Mouse (Mus musculus) forebrain, embryonic 16.5 days (tissue): ENCODE measurements around the gene Cdh6. TPM values are rescaled to one million over a fixed set of nuclear protein-coding genes. Genes with fewer than 3 reads are reported as not detected.

Experiments used
- ATAC-seq: fragments of 200-750 bp; cut with Nextera tagmentation; 2 replicates; pipeline ENCODE4 v1.8.0; 2017; ENCODE audit warnings: mild to moderate bottlenecking, moderate library complexity
- H3K27ac ChIP-seq: fragments of 300-500 bp; sonication (generic); 2 replicates; pipeline ENCODE4 v1.5.1; 2014; ENCODE audit warnings: low read length, control low read depth
- H3K27me3 ChIP-seq: fragments of 300-500 bp; sonication (generic); replicated peaks from 2 replicates; pipeline ENCODE4 v1.6.1; 2014; ENCODE audit warnings: low read length; ENCODE audit not compliant: control insufficient read depth, insufficient read depth
- H3K36me3 ChIP-seq: fragments of 300-500 bp; sonication (generic); 2 replicates; pipeline ENCODE4 v1.6.1; 2014; ENCODE audit not compliant: control insufficient read depth, insufficient read depth
- H3K4me1 ChIP-seq: fragments of 300-500 bp; sonication (generic); replicated peaks from 2 replicates; pipeline ENCODE4 v1.6.1; 2014; ENCODE audit warnings: low read length; ENCODE audit not compliant: control insufficient read depth, insufficient read depth
- H3K4me2 ChIP-seq: fragments of 300-500 bp; sonication (generic); 2 replicates; pipeline ENCODE4 v1.6.1; 2014; ENCODE audit warnings: mild to moderate bottlenecking, low read length, control low read depth
- H3K4me3 ChIP-seq: fragments of 300-500 bp; sonication (generic); replicated peaks from 2 replicates; pipeline ENCODE4 v1.5.1; 2014; ENCODE audit warnings: mild to moderate bottlenecking, low read length, control low read depth
- H3K9ac ChIP-seq: fragments of 300-500 bp; sonication (generic); replicated peaks from 2 replicates; pipeline ENCODE4 v1.6.1; 2014; ENCODE audit warnings: low read depth, low read length, control low read depth
- H3K9me3 ChIP-seq: fragments of 300-500 bp; sonication (generic); 2 replicates; pipeline ENCODE4 v1.6.1; 2016; ENCODE audit warnings: low read length; ENCODE audit not compliant: control insufficient read depth
- WGBS: fragments of 180-500 bp; shearing (Covaris S2); extraction: QIAGEN DNeasy Blood & Tissue Kit; methylation state at CpG from one replicate; pipeline ENCODE4 v1.1.7; 2014; 5-methylcytosine and 5-hydroxymethylcytosine counted together
- polyA plus RNA-seq: library from polyadenylated mRNA; unstranded; fragments of >200 nt; fragmentation: Nextera tagmentation; extraction: Ambion mirVana; gene quantifications from 2 replicates; pipeline ENCODE4 v1.2.1, GENCODE M21; 2015

The Cdh6 gene
- polyA plus RNA-seq, 1 experiment from 2014 or later = 11.5 TPM

DNA sequence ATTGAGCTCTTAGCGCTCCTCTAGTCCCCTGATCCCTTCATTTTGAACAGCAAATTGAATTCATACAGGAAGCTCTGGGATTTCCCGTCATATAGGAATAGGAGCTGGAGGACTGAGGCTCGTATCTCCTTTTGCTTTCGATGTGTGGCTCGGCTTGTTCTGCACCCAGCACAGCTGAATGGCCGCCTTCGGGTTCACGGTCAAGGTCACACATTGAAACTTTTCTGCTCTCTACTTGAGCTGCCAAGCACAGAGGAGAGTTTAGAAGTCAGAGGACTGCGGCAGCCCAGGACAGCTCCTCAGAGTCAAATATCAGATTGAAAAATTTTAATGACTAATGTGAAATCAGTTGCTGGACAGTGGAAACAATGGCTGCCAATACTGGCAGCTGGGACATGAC is 88.7 kb downstream of the Cdh6 start:
- ATAC-seq = no peak
- WGBS = 88% methylated on average over 9 of the region's 9 CpGs
- Histone ChIP-seq H3K4me2 (no peak overlapping the region), H3K36me3 (no peaks in the 10 kb centered on the region), H3K9ac (no peak overlapping the region), H3K9me3 (no peaks in the 10 kb centered on the region), H3K27ac (no peak overlapping the region), H3K4me3 (no peak overlapping the region), H3K27me3 (no peaks in the 10 kb centered on the region), H3K4me1 (no peaks in the 10 kb centered on the region)

DNA sequence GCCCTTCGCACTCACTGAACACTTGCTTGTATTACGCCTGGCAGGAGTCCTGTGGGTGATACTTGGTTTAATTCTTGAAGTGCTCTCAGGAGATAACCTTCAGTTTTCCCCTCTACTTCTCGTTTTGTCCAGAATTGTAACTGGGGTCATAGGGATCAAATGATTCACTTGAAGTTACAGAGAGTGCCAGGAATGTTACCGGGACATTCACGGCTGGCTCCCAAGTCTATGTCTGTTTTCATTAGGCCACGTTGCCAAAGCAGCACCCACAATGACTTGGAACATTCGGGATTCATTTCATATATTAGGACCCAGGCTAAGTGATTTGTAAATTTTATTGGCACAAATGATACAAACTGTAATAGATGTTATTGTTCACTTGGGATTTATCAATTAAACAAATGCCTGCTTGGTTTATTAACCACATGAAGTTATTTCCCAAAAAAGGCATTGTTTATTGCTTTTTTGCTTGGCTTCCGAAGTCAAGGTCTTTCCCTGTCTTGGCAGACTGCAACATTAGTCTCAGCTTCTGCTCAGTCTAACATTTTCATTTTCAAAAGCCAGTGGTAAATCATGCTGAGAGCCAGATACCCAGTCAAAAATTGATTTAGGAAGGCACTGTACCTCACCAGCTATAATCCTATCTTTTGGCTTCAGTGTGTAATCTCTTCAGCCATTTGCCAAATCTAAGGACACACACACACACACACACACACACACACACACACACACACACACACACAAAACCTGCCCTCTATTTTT is 96.4 kb downstream of the Cdh6 start:
- H3K9me3 ChIP-seq = no peaks in the 10 kb centered on the region
- H3K9ac ChIP-seq = no peak overlapping the region
- no peaks in the 10 kb centered on the region for H3K4me1 ChIP-seq
- H3K27me3 ChIP-seq = no peaks in the 10 kb centered on the region
- ATAC-seq = no peak
- 82% methylated on average over 8 of the region's 8 CpGs for WGBS
- H3K36me3 ChIP-seq = no peaks in the 10 kb centered on the region
- H3K4me3 ChIP-seq = no peak overlapping the region
- H3K27ac ChIP-seq = no peak overlapping the region
- no peak overlapping the region for H3K4me2 ChIP-seq

DNA sequence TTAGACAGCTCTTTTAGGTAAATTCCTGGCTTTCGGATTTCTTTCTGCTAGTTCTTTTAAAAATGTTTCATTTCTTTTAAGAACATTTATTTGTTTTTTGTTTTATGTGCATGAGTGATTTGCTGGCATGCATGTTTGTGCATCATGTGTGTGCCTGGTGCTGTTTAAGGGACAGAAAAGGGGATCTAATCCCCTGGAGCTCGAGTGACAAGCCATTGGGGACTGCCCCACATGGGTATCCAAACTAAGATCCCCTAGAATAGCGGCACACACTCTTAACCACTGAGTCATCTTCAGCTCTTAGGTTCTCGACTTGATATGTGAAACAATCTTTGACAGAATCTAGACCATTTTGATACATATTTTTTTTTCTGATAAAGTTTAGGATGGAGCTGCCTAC is 99.4 kb downstream of the Cdh6 start:
- Histone ChIP-seq H3K36me3 (no peaks in the 10 kb centered on the region), H3K4me1 (no peaks in the 10 kb centered on the region), H3K4me2 (no peak overlapping the region), H3K9ac (no peak overlapping the region), H3K27me3 (no peaks in the 10 kb centered on the region), H3K27ac (no peak overlapping the region), H3K4me3 (no peak overlapping the region), H3K9me3 (no peaks in the 10 kb centered on the region)
- ATAC-seq = no peak
- 65% methylated on average over 4 of the region's 4 CpGs for WGBS

DNA sequence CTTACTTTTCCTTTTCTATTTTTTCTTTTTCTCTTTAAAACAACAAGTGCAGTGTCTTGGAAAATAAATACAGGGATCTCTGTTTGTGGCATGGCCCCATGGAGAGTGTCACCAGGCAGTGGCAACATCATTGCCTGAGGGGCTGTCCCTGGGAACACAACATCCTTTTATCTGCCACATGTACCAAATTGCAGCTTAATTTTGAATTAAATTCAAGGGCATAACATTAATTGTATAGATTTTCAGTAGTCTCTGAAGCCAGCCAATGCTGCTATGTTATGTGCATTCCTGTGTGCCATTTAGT is 105.3 kb downstream of the Cdh6 start:
- peak; percentile 15; the same call in 1 of the 2 replicates for ATAC-seq
- no peaks in the 10 kb centered on the region for H3K36me3 ChIP-seq
- no peak overlapping the region for H3K9ac ChIP-seq
- no peak overlapping the region for H3K27ac ChIP-seq
- peaks cover 3% of the 10 kb centered on the region for H3K4me1 ChIP-seq
- no peaks in the 10 kb centered on the region for H3K9me3 ChIP-seq
- no peak overlapping the region for H3K4me3 ChIP-seq
- H3K27me3 ChIP-seq = no peaks in the 10 kb centered on the region
- H3K4me2 ChIP-seq = peak overlapping the region; percentile 58

DNA sequence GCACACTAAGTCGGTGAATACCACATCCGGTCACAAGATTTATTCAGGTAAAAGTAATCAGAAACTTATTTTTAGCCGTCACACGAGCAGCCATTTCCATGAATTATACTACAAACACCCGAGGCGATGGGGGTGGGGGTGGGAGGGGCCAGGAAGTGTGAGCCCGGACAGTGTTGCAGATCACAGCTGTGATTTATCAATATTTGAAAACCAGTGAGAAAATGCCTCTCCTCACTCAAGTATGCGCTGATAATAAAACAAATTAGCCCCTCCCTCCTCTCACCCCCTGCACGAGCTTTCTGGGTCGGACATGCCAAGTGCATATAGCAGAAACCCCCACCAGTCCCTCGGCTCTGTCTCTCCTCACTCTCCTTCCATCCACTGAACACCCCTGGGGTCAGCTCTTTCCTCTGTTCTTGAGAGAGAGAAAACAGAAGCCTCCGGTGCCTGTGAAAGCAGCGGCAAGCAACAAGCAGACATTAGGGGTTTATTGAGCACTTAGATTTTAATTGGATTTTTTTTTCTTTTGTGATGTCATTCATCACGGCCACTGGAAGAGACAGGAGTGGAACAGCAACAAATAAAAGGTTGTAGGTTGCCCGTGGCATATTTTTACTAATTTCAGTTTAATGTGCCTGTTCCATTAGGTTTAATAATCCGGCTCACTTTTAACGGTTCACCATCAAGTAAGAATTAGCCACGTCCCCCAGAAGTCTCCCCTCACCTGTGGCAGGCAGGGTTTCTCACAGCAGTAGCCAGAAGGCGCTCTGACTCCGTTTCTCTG is 105.9 kb downstream of the Cdh6 start:
- peak; percentile 56 for ATAC-seq

DNA sequence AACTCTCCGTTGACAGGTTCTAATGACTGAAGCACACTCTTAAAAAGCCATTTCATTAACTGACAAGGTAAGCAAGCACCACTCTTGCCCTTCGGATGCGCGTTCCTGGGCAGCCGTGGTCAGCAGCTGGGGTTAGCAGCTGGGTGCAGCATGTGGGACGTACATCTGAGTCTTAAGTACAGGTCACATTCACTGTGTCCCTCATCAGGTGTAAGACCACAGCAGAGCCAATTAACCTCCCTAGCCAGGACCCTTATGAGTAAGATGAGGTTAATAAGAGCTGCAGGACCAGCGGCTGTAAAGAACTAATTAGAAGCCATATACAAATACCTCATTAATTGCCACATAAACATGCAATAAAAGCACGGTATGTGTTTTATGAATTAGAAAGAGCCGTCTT is 106.7 kb downstream of the Cdh6 start:
- H3K4me2 ChIP-seq = peak overlapping the region; percentile 58; the same call in 1 of the 2 replicates
- 32% methylated on average over 9 of the region's 9 CpGs for WGBS

More for the DNA sequence above, 105.9 kb downstream of the Cdh6 start:
- Histone ChIP-seq H3K36me3 (no peaks in the 10 kb centered on the region), H3K27ac (no peak overlapping the region), H3K4me3 (peak overlapping the region; percentile 34), H3K4me2 (peak overlapping the region; percentile 58), H3K4me1 (peaks cover 3% of the 10 kb centered on the region), H3K9ac (peak overlapping the region; percentile 36; the same call in 1 of the 2 replicates), H3K27me3 (no peaks in the 10 kb centered on the region), H3K9me3 (no peaks in the 10 kb centered on the region)
- WGBS = 21% methylated on average over 20 of the region's 20 CpGs

DNA sequence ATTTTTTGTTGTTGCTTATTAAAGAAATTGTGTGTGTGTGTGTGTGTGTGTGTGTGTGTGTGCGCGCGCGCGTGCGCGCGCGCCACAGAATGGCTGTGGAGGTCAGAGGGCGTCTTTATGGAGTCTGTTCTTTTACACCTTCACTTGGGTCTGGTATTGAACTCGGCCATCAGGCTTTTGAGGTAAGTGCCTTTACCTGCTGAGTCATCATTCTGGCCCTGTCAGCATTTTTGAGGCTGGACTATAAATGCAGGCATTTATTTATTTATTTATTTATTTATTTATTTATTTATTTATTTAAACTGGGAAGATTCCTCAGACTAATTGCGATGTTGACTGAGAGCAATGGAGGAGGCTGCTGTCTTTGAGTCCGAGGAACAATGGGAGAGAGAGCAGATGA is 109.8 kb downstream of the Cdh6 start:
- Histone ChIP-seq H3K27me3 (no peaks in the 10 kb centered on the region), H3K36me3 (no peaks in the 10 kb centered on the region)
- WGBS = 97% methylated on average over 13 of the region's 13 CpGs

More for the DNA sequence above, 106.7 kb downstream of the Cdh6 start:
- Histone ChIP-seq H3K27me3 (no peaks in the 10 kb centered on the region), H3K4me3 (no peak overlapping the region), H3K9ac (no peak overlapping the region), H3K9me3 (no peaks in the 10 kb centered on the region), H3K4me1 (peaks cover 3% of the 10 kb centered on the region), H3K36me3 (no peaks in the 10 kb centered on the region), H3K27ac (no peak overlapping the region)
- no peak for ATAC-seq

DNA sequence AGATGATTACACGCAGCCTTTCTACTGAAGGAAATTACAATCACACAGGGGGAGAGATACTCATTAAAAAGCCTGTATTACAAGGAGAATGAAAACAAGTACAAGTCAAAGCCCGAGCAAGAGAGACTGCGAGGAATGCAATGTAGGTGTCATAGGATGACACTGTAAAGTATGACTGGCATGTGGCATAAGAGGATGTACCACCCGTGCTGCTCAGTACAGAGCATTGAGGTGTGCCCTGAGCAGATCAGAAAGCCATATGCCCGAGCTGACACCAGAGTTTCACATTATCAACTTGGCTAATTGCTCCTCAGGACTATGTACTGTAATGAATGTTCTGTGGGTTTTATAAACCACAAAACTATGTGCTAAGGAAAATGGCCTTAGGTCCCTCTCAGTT is 115.7 kb downstream of the Cdh6 start:
- H3K4me1 ChIP-seq = no peaks in the 10 kb centered on the region
- no peaks in the 10 kb centered on the region for H3K9me3 ChIP-seq
- H3K4me3 ChIP-seq = no peak overlapping the region
- ATAC-seq = peak; percentile 43
- 71% methylated on average over 5 of the region's 5 CpGs for WGBS
- H3K36me3 ChIP-seq = no peaks in the 10 kb centered on the region
- no peaks in the 10 kb centered on the region for H3K27me3 ChIP-seq
- H3K27ac ChIP-seq = no peak overlapping the region
- H3K4me2 ChIP-seq = no peak overlapping the region
- no peak overlapping the region for H3K9ac ChIP-seq

More for the DNA sequence above, 109.8 kb downstream of the Cdh6 start:
- no peak overlapping the region for H3K4me2 ChIP-seq
- H3K4me3 ChIP-seq = no peak overlapping the region
- H3K9me3 ChIP-seq = no peaks in the 10 kb centered on the region
- peaks cover 3% of the 10 kb centered on the region for H3K4me1 ChIP-seq
- H3K9ac ChIP-seq = no peak overlapping the region
- ATAC-seq = no peak
- H3K27ac ChIP-seq = no peak overlapping the region

DNA sequence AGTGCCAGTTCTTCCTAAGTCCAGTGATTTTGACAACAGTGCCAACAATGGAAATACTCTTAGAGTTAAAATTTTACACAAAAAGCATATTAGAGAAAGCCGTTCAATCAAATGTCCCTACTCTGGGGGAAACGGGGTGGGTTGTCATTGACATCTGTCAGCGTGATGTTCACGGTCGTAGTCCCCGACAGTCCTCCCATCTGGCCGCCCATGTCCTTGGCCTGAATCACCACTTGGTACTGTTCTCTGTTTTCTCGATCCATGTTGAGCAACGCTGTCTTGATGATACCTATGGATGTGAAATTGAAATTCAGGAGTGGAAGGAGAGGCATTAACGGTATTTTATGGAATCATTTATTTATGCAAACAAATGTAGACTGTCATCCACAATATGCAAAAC is 116.2 kb downstream of the Cdh6 start:
- no peaks in the 10 kb centered on the region for H3K9me3 ChIP-seq
- no peaks in the 10 kb centered on the region for H3K4me1 ChIP-seq
- H3K27me3 ChIP-seq = no peaks in the 10 kb centered on the region
- peak; percentile 6; the same call in 1 of the 2 replicates for ATAC-seq
- no peaks in the 10 kb centered on the region for H3K36me3 ChIP-seq
- no peak overlapping the region for H3K27ac ChIP-seq
- no peak overlapping the region for H3K9ac ChIP-seq
- no peak overlapping the region for H3K4me2 ChIP-seq
- WGBS = 78% methylated on average over 10 of the region's 10 CpGs
- no peak overlapping the region for H3K4me3 ChIP-seq
